Mouse (Mus musculus): ENCODE data around the gene Diras1.

The Diras1 gene

GRCm38 (mm10) chr10:80972071-80972987 lies 53.1 kb downstream of the Diras1 start:
- DNase-seq (ENCODE audit: low spot score in 2 of 2): no peak

GRCm38 (mm10) chr10:80971533-80971932 lies 53.9 kb downstream of the Diras1 start:
- no peak for DNase-seq (ENCODE audit: low spot score in 2 of 2)

GRCm38 (mm10) chr10:80970159-80970558 lies 55.3 kb downstream of the Diras1 start:
- no peak for DNase-seq (ENCODE audit: low spot score in 2 of 2)

All from left cerebral cortex, adult 9 months (tissue).